Mouse (Mus musculus): ENCODE measurements around the gene Sec14l3.

Gene Sec14l3

DNA sequence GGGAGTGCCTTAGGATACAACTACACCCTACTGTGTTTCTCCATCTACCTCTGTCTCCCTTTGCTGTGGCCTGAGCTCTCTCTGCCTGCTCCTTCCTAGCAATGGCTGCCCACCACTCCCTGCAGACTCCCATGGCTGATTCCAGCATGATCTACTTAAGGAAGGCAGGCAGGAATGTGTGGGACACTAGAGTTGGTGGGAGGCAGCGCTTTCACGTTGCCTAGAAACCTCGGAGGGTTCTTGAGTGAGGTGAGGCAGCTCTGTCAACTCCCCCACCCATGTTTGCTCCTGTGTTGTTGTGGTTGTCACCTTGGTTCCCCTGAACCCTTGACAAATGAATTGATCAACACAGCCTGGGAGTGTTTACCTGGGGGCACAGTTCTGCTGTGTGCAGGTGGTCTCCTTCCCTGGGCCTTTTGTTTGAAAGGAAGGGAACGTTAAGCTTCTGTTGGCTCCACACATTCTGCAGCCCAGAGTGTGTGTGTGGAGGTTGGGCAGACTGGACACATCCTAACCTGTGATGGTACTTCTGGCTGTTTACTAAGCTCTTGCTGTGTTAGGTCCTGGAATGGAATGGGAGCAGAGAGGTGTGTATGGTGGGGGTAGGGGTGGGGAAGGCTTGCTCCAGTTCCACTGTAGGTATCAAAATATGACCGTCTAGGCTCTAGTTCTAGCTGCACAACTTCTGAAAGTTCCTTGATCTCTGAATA, 3.6 kb upstream of the Sec14l3 start:
- DNase-seq (ENCODE audit: low spot score) = no peak

DNA sequence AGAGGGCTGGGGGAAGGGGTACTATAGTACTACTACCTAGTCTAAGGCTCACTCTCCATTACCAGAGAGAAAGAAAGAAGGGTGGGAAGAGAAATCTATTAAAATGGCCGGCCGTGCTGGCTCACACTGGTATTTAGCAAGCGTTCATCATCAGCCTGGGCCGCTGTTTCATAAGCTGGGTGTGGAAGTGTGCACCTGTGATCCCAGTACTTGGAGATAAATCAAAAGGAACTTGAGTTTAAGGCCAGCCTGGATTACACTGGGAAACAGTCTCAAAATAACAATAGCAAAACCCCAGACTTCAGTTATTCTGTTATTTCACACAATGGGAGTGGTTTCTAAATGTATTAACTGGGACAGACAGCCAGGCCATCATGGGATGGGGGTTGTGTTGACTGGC, 2.1 kb upstream of the Sec14l3 start:
- no peak for DNase-seq (ENCODE audit: low spot score)

GRCm38 (mm10) chr11:4062981-4063380, 1.7 kb upstream of the Sec14l3 start:
- no peak for DNase-seq (ENCODE audit: low spot score)

DNA sequence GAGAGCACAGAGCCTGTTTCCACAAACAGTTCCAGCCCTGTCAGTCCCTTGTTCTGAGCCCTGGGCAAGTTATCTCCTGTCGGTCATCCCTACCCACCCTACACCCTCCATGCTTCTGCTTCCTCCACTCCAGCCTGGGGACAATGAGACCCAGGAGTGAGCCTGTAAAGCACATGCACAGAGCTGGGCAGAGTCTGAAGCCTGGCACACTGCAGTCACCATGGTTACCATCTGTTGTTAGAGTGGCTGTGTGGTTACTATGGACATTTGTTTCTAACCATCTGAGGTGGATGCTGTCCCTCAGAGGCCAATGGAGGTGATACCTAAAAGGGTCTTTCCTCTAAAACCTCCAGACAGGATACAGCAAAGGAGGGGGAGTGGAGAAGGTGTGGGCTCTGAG, 5.0 kb downstream of the Sec14l3 start:
- DNase-seq (ENCODE audit: low spot score) = no peak

DNA sequence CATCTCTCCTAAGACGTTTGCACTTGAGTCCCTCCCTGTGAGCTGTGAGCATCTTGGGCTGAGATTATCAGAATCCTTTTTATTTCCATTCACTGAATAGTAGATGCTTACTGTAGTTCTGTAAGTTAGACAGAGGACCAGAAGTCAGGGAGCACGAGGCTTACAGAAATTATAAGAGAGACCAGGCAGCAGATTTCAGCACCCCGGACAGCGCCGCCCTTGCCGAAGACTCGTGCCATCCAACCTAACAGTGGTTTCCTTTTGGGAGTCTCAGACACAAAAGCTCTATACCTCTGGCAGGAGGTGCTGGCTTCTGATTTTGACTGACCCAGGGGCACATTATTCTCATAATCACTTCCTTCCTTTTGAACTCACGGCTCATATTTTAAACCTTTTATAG, 12.0 kb downstream of the Sec14l3 start:
- no peak for DNase-seq (ENCODE audit: low spot score)

GRCm38 (mm10) chr11:4078267-4078933, 13.8 kb downstream of the Sec14l3 start:
- no peak for DNase-seq (ENCODE audit: low spot score)

- DNase-seq (ENCODE audit: low spot score) = no peak
Observed at GRCm38 (mm10) chr11:4080219-4080618, 15.6 kb downstream of the Sec14l3 start.

DNA sequence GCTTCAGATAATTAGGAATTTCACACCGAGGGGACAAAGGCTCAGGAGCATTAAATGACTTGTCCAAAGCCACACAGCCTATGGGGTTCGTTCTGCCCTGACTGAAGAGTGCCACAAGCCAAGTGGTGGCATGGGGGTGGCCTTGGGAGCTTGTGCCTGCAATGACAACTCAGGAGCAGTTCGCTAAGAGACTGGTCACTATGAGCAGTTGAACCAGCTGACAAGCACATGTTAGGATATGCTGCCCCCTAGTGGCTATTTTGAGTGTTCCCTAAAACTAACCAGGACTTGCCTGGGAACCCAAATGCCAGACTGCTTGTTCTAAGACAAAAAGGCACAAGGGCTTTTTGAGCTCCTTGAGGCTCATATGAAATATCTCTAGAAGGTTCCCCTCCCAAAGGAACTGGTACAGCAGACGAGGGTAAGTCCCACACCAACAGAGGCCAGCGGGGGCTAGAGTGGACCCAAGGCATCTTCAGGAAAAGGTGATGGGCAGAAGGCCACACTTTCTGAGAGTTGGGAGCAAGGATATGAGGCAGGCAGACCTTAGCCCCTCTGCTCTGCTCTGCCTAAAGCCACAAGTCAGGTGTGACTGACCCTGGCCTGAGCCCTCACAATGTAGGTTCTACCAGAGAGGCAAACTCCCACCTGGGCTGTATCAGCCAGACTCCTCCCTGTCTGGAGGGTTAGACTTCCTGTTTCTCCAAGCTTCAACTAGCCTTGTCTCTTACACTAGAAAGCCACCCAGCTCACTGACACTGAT, 18.9 kb downstream of the Sec14l3 start:
- peak; percentile 60 for DNase-seq (ENCODE audit: low spot score)

DNA sequence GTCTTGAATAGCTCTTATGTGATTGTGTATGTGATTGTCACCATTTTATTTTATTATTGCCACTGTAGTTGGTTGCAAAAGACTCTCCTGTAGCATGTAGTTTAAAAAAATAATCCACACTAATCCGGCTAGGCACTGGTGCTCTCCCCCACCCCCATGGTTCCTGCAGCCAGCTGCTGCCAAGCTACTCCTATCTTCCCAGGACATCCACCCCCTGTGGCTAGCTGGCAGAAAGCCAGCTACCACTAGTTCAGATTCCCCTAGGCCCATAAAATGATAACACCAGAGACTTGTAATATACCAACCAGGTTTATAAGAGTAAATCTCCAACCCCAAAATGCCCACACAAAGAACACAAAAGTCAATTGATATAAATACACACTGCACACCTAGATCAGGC, 21.6 kb downstream of the Sec14l3 start:
- no peak for DNase-seq (ENCODE audit: low spot score)

GRCm38 (mm10) chr11:4087267-4087666, 22.6 kb downstream of the Sec14l3 start:
- DNase-seq (ENCODE audit: low spot score) = no peak

GRCm38 (mm10) chr11:4093459-4094377, 29.1 kb downstream of the Sec14l3 start:
- no peak for DNase-seq (ENCODE audit: low spot score)

DNA sequence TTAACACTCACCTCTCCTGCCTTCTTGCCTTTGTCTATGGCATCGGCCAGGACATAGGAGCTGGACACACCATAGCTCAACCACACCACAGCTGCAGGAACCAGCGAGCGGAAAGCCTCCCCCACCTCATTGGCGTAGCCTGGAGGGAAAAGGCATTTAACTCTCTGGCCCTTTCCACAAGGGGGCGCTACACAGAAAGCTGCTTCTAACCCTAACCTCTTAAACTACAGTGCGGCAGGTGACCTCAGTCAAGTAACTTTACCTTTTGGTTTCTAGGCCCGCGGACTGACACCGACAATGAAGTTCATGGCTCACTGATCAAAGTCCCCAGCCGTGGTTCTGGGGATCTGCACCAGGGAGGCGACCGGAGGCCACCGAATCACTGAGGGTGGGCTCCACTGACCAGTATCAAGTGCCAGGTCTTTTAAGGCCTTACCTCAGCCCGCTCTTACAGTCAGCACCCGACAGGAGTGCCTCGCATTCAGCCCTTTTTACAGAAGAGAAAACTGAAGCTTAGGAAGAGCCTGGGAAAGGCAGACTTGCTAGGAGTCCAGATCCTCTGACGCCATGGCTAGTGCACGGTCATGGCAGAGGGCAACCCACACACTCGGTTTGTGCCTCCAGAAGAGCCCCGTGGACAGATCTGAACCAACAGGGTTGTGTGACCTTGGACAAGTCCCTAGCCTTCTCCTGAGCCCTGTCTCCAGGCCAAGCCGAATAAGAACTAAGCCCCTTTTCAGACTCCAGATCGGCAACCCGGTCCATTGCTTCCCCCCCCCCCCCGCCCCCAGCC, 29.9 kb downstream of the Sec14l3 start:
- DNase-seq (ENCODE audit: low spot score) = peak; percentile 73

- DNase-seq (ENCODE audit: low spot score) = peak; percentile 78
Observed at GRCm38 (mm10) chr11:4095171-4096053, 30.8 kb downstream of the Sec14l3 start, which contains the start of gene Mtfp1. Gene Mtfp1, minus strand, starts transcription at chr11:4095445.

DNA sequence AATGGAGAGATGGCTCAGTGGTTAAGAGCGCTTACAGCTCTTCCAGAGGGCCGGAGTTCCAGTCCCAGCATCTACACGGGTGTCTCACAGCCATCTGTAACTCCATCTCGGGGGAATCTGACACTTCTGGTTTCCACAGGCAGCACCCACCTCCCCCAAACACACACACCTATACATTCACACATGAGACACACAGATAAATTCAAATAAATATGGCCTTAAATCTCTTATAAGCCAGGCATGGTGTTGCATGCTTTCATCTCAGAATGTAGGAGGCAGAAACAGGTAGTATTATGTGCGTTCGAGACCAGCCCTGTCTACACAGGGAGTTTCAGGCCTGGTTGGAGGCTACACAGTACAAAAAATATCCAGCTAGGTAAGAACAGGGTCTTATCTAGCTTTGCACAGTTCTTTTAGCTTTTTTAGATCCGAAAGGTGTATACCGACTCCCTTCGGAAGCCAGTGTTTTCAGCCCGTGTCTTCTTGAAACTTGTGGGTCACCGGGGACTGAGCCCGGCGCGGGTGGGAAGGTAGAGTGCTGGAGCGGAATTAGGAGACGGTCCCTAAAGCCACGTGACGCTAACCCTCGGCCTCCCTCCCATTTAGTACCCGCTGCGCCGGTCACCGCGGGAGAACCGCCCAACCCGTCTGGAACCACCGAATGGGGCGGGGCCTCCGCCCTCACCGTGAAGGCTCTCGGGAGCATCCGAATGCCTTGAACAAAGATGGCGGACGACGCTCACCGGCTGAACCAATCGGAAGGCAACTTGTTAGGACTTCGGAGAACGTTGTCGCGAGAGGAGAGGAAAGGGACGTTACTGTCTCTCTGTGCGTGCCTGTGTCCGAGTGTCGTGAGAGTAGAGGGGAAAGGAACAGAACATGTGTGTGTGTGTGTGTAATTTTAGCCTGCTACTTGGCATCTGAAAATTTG, 31.7 kb downstream of the Sec14l3 start:
- DNase-seq (ENCODE audit: low spot score) = peak; percentile 98

GRCm38 (mm10) chr11:4097091-4097621, 32.5 kb downstream of the Sec14l3 start:
- DNase-seq (ENCODE audit: low spot score) = peak; percentile 39

- DNase-seq (ENCODE audit: low spot score) = no peak
Observed at GRCm38 (mm10) chr11:4098120-4098519, 33.5 kb downstream of the Sec14l3 start.

DNA sequence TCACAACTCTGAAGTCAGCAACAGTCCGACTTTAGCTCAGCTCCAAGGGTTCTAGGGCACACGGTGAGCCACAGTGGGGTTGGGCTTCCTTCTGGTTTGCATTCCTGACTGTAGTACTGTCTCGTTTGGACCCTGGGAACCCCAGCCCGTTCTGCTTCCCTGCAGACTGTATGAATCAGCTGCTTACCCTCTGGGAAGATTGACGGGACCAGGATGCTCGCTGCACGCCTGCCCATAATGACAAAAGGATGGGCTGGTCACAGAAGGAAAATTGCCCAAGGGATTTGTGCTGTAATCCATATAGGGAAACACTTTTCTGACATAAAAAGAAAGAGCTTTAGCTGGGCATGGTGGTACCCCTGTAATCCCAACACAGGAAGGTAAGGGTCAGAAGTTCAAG, 34.2 kb downstream of the Sec14l3 start:
- no peak for DNase-seq (ENCODE audit: low spot score)

GRCm38 (mm10) chr11:4099447-4099846, 34.8 kb downstream of the Sec14l3 start:
- DNase-seq (ENCODE audit: low spot score) = no peak

DNA sequence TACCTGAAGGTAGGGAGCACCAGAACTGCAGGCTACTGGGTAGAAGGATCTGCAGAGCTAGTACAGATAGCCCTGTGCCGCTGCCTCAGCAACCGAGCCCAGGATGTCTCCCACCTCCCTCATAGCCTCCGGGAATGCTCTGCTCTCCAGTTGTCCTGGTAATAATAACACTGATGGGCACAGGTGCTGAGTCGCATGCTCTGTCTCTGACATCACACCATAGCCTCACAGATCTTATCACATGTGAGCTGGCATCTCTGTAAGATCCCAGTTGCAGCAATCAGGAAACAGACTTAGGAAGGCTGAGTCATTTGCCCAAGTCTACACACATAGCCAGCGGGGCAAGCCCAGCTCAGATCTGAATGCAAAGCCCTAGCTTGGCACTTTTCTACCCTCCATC, 37.2 kb downstream of the Sec14l3 start:
- no peak for DNase-seq (ENCODE audit: low spot score)

Data from testis, postnatal 14 days (tissue).